Mouse (Mus musculus) E14TG2a.4 (cell line): ENCODE data around the gene Tnip2.
A peak's percentile ranks its signal among the peaks of the same experiment; 100 is the strongest.

Experiments
- H3K27me3 ChIP-seq: 2 replicates; pipeline ENCODE4 v1.6.1; 2014; ENCODE audit warnings: low read length, control low read depth; ENCODE audit not compliant: insufficient read depth
- H3K36me3 ChIP-seq: 2 replicates; pipeline ENCODE4 v1.6.1; 2014; ENCODE audit warnings: low read length, control low read depth; ENCODE audit not compliant: insufficient read depth
- H3K4me1 ChIP-seq: replicated peaks from 2 replicates; pipeline ENCODE4 v1.6.1; 2014; ENCODE audit warnings: low read depth, low read length, control low read depth
- H3K4me3 ChIP-seq: replicated peaks from 2 replicates; pipeline ENCODE4 v1.5.1; 2014; ENCODE audit warnings: mild to moderate bottlenecking, low read length
- H3K9me3 ChIP-seq: 2 replicates; pipeline ENCODE4 v1.6.1; 2014; ENCODE audit warnings: low read length, control low read depth
- CTCF ChIP-seq: conservative IDR thresholded peaks from 2 replicates; pipeline ENCODE4 v1.5.1; 2014; ENCODE audit warnings: low read length
- NANOG ChIP-seq: IDR thresholded peaks from 2 replicates; pipeline ENCODE4 v1.6.1; 2014; ENCODE audit warnings: borderline replicate concordance, low read length, mixed read lengths
- POU5F1 ChIP-seq: IDR thresholded peaks from 2 replicates; pipeline ENCODE4 v1.6.1; 2014; ENCODE audit warnings: low read length, borderline replicate concordance

Tnip2 gene

DNA sequence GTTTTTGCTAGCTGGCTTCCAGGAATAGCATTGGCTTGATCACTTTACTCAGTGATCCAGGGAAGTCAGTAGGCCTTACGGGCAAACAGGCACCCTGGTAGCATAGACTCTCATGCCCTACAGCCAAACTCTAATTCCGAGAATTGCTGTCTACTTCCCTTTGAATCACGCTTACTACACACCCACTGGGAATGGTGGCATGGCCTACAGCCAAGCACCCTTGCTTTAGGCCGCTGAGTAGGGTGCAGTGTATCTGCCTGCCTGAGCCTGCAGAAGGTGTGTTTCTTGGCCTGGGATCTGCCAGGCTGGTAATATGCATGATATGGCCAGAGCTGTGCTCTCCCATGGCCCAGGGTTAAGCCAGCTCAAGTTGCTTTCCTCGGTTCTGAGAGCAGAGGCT, 14.9 kb upstream of the Tnip2 start:
- TF ChIP-seq POU5F1, result no peak
- TF ChIP-seq NANOG, result no peak
- TF ChIP-seq CTCF, result no peak
- Histone ChIP-seq H3K4me1 (peaks cover 17% of the 10 kb centered on the region), H3K27me3 (peaks cover 39% of the 10 kb centered on the region), H3K4me3 (no peak overlapping the region), H3K36me3 (no peaks in the 10 kb centered on the region), H3K9me3 (peaks cover 7% of the 10 kb centered on the region; the same call in 1 of the 2 replicates)

DNA sequence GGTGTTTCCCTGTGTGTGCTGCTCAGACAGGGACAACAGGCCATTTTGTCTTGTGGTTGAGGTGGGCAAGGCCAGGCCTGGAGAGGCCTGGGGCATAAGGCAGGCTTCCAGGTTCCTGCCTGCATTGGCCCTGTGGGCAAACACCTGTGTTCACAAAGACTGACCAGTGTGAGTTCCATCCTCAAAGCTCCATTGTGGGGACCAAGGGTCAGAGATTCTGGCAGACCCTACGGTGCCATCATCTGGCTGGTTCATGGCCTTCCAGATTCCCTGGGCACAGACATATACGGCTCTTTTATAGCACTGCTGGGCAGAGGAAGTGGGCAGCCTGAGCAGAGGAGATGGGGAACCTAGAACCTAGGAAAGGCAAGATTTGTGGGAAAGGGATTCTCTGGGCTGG, 13.6 kb upstream of the Tnip2 start:
- no peaks in the 10 kb centered on the region for H3K36me3 ChIP-seq
- no peaks in the 10 kb centered on the region for H3K9me3 ChIP-seq
- TF ChIP-seq NANOG (no peak), CTCF (no peak), POU5F1 (no peak)

DNA sequence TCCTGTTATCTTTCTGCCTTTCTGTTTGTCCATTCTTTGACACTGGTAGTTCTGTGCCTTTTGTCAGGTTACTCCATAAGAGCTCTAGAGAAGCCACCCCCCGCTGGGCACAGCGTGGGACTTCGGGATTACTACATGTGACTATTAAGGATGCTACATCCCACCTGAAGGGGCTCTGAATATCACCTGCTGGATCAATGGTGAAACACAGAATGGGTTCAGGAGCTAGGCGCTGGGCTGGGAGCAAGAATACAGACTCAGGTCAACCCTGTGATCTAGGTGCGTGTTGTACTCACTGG, 12.6 kb upstream of the Tnip2 start:
- Histone ChIP-seq H3K4me1 (peaks cover 17% of the 10 kb centered on the region), H3K27me3 (peaks cover 51% of the 10 kb centered on the region), H3K4me3 (peak overlapping the region; percentile 86), H3K9me3 (no peaks in the 10 kb centered on the region), H3K36me3 (no peaks in the 10 kb centered on the region)
- TF ChIP-seq NANOG, result no peak
- no peak for TF ChIP-seq POU5F1
- no peak for TF ChIP-seq CTCF

More for the DNA sequence above, 13.6 kb upstream of the Tnip2 start:
- no peak overlapping the region for H3K4me3 ChIP-seq
- peaks cover 46% of the 10 kb centered on the region for H3K27me3 ChIP-seq
- H3K4me1 ChIP-seq, result peaks cover 17% of the 10 kb centered on the region

DNA sequence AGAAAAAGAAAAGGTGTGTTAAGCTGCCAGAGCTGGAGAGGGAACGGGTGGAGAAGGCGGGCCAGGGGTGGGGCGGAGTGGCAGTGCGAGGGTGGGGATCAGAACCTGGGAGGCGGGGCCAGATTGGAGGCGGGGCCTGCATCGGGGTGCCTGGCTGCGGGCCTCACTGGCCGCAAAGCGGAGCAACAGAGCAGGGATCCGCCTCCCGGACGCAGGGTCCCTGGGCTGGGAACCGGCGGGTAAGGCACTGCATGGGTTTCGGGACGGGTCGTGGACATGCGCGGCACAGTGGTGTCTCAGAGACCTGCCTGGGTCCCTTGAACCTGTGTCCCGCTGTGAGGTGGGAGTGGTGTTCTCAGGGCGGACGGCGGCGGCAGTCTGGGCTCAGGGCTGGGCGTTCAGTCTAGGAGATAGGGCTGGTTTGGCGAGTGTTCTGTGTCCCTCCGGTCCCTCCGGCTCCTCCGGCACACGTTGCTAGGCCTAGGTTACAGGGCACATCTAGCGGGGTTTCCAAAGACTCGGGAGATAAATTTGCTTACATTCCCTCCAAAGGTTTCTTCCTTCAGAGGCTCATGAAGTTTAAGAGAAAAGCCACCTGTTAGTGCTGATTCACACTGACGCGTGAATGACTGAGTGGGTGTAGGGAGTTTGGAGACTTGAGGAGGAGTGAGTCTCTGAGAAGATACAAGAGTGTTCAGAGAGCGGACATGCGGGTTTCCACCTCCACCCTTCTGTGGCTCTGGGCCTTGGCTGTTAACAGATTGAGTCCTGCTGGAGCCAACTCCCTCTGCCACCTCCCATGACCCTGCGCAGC, 12.1 kb upstream of the Tnip2 start, which contains the start of gene Sh3bp2:
Gene Sh3bp2 (plus strand): TSS at position 176 of the 814 bp plus-strand sequence.
- no peaks in the 10 kb centered on the region for H3K9me3 ChIP-seq
- no peaks in the 10 kb centered on the region for H3K36me3 ChIP-seq

DNA sequence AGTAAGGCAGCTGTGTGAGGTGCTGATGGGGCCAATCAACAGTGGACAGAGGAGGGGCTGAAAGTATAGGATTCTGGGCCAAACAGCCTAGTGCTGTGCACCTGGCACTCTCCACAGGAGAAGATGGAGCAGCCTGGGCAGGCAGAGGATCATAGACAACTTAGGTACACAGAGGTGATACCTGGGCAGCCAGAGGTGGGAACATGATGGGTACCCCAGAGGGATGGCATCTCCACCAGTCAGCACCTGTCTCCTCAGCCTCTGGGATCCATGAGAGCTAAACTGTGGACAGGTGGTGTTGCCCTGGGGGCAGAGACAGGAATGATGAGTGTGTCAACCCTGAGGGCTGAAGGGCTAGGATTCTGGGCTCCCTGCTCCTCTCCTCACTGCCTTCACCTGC, 10.7 kb upstream of the Tnip2 start:
- TF ChIP-seq CTCF (no peak), POU5F1 (no peak), NANOG (no peak)
- H3K4me3 ChIP-seq, result no peak overlapping the region
- H3K36me3 ChIP-seq, result no peaks in the 10 kb centered on the region
- peaks cover 59% of the 10 kb centered on the region for H3K27me3 ChIP-seq
- no peaks in the 10 kb centered on the region for H3K9me3 ChIP-seq
- H3K4me1 ChIP-seq, result peaks cover 17% of the 10 kb centered on the region

More for the DNA sequence above, 12.1 kb upstream of the Tnip2 start, which contains the start of gene Sh3bp2:
- TF ChIP-seq NANOG, result no peak
- no peak for TF ChIP-seq POU5F1
- TF ChIP-seq CTCF, result no peak
- Histone ChIP-seq H3K4me3 (peak within 1 kb of the TSS; percentile 86), H3K27me3 (peaks cover 55% of the 10 kb centered on the region), H3K4me1 (peaks cover 17% of the 10 kb centered on the region)

DNA sequence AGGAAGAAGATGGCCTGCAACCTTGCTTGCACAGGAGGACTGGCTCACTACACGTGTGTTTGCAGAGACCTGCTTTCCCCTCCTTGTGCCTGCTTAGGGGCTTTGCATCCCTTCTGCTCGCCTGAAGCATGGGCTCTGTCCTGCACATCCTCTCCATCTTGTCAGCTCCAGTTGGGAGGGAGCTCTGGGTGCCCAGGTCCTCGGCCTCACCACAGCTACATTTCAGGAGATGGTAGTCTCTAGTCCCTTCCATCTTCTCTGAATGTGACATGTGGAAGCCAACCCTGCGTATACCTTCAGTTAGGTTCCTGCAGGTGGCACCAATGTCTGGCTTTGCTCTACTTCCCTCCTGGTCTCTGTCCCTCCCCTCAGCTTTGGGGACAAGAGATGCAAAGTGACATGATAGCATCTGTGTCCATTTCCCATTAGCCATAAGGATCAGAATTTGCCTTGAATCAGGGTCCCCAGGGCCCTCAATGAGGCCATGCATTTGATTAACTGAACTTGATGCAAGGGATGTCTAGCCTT, 10.2 kb upstream of the Tnip2 start:
- H3K4me3 ChIP-seq, result no peak overlapping the region
- TF ChIP-seq NANOG (no peak), POU5F1 (no peak), CTCF (no peak)
- H3K36me3 ChIP-seq, result no peaks in the 10 kb centered on the region
- H3K4me1 ChIP-seq, result peaks cover 17% of the 10 kb centered on the region
- H3K27me3 ChIP-seq, result peaks cover 59% of the 10 kb centered on the region
- no peaks in the 10 kb centered on the region for H3K9me3 ChIP-seq

DNA sequence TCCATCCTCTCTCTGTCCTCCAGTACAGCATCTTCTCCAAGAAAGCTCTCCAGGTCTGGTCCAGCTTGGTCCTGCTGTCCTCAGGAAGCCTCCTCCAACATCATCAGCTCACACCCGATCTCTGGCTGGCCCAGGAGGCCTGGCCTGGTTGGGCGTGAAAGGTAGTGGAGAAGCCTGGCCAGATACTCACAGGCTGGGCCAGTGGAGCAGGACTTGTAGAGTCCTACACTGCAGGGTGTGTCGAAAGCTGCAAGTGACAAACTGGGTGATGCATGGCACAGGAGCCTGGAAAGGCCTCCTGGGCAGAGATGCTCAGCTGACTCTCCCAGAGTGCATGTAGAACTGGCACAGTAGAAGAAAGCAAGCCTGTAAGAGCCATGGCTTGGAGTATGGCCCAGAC, 7.5 kb upstream of the Tnip2 start:
- no peak for TF ChIP-seq POU5F1
- TF ChIP-seq NANOG, result no peak
- no peak for TF ChIP-seq CTCF
- Histone ChIP-seq H3K36me3 (no peaks in the 10 kb centered on the region), H3K4me3 (no peak overlapping the region), H3K4me1 (peaks cover 19% of the 10 kb centered on the region), H3K27me3 (peaks cover 35% of the 10 kb centered on the region), H3K9me3 (no peaks in the 10 kb centered on the region)

DNA sequence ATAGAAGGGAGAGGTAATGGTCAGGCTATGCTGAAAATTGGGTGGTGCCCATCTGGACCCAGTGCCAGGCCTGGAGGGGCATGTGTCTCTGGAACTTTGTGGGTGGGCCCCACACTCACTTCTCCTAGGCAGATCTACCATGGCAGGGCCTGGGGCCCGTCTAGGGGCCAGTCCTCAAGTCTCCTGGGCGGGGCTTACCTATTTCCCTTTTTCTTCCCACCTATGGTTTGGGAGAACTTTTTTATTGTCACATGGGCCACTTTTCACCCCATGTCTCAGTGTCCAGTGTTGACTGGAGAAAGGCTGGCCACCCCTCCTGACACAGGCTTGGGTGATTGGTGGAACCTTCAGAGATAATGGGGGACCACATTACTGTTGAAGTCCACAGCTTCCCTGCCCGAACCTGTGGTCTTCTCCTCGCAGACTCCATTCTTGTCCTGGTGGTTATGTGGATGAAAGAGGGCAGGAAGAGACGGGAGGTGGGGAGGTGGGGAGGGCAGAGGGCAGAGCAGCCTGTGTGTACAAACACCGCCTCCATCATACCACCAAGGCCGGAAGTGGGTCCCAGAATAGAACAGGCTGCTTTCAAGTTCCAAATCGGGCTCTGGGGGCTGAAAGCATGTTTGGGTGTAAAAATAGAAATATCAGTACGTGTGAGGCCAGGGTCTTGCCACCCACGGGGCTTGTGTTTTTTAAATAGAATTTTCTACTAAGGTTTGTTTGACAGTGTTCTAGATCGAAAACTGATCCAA, 6.8 kb upstream of the Tnip2 start:
- peaks cover 15% of the 10 kb centered on the region for H3K4me1 ChIP-seq
- no peaks in the 10 kb centered on the region for H3K36me3 ChIP-seq
- peaks cover 37% of the 10 kb centered on the region for H3K27me3 ChIP-seq
- H3K4me3 ChIP-seq, result no peak overlapping the region
- no peak for TF ChIP-seq POU5F1
- TF ChIP-seq NANOG, result no peak
- no peak for TF ChIP-seq CTCF
- no peaks in the 10 kb centered on the region for H3K9me3 ChIP-seq
